Mouse (Mus musculus) midbrain, embryonic 15.5 days (tissue): ENCODE measurements around the gene Hist1h2ag. TPM values are rescaled to one million over a fixed set of nuclear protein-coding genes. Genes with fewer than 3 reads are reported as not detected.

Source experiments
- microRNA-seq: library from miRNA; unstranded; fragments of <30 nt; microRNA quantifications from one replicate; pipeline ENCODE4, GENCODE M21; 2016
- polyA plus RNA-seq: library from polyadenylated mRNA; unstranded; fragments of >200 nt; fragmentation: Nextera tagmentation; extraction: Ambion mirVana; gene quantifications from 2 replicates; pipeline ENCODE4 v1.2.1, GENCODE M21; 2015

Gene Hist1h2ag
- polyA plus RNA-seq, 1 experiment from 2014 or later: 5.4 TPM

Small RNAs within 50 kb of the gene (microRNA-seq; reads per million reads assigned to microRNA genes)
- not detected for gene Gm26300
- not detected for gene Gm44390
- gene Gm44486: not detected

Other genes starting within 250 kb of the Hist1h2ag start
- gene Hist1h2bq, start 232.7 kb downstream of the Hist1h2ag start, polyA plus RNA-seq: 3.6 and 4.1 TPM in 2 replicates
- not detected in 2 replicates for gene Hist1h2ao, start 232.5 kb downstream of the Hist1h2ag start, polyA plus RNA-seq
- gene Hist1h4m, start 231.2 kb downstream of the Hist1h2ag start, polyA plus RNA-seq: 1.4 TPM in 1 of 2 replicates, not detected in the other
- gene Hist1h4n, start 210.7 kb downstream of the Hist1h2ag start, polyA plus RNA-seq: 4.2 and 5.9 TPM in 2 replicates
- gene Hist1h2ap, start 209.4 kb downstream of the Hist1h2ag start, polyA plus RNA-seq: 432 and 476 TPM in 2 replicates
- 4.0 and 4.1 TPM in 2 replicates for gene Hist1h2br, start 209.2 kb downstream of the Hist1h2ag start, polyA plus RNA-seq
- gene Zfp184, start 97.8 kb downstream of the Hist1h2ag start, polyA plus RNA-seq: 14.0 TPM in 2 replicates
- not detected in 2 replicates for gene Pom121l2, start 61.8 kb downstream of the Hist1h2ag start, polyA plus RNA-seq
- gene Prss16, start 33.2 kb downstream of the Hist1h2ag start, polyA plus RNA-seq: not detected in 2 replicates
- gene Hist1h2ah, start 7.4 kb downstream of the Hist1h2ag start, polyA plus RNA-seq: 1.9 TPM in 1 of 2 replicates, not detected in the other
- gene Hist1h2bk, start 7.1 kb downstream of the Hist1h2ag start, polyA plus RNA-seq: 0.54 and 0.63 TPM in 2 replicates
- gene Hist1h4i, start 1.6 kb downstream of the Hist1h2ag start, polyA plus RNA-seq: 5.7 and 7.7 TPM in 2 replicates
- 2.9 and 3.0 TPM in 2 replicates for gene Hist1h2bj, start 270 bp upstream of the Hist1h2ag start, polyA plus RNA-seq
- not detected in 2 replicates for gene Vmn1r188, start 41.5 kb upstream of the Hist1h2ag start, polyA plus RNA-seq
- gene Vmn1r189, start 62.9 kb upstream of the Hist1h2ag start, polyA plus RNA-seq: not detected in 2 replicates
- not detected in 2 replicates for gene Vmn1r191, start 141.0 kb upstream of the Hist1h2ag start, polyA plus RNA-seq
- gene Vmn1r192, start 148.2 kb upstream of the Hist1h2ag start, polyA plus RNA-seq: not detected in 2 replicates
- not detected in 2 replicates for gene Vmn1r193, start 180.2 kb upstream of the Hist1h2ag start, polyA plus RNA-seq
- gene Vmn1r194, start 201.3 kb upstream of the Hist1h2ag start, polyA plus RNA-seq: not detected in 2 replicates
- gene Vmn1r195, start 227.6 kb upstream of the Hist1h2ag start, polyA plus RNA-seq: not detected in 2 replicates
- gene Vmn1r196, start 247.0 kb upstream of the Hist1h2ag start, polyA plus RNA-seq: not detected in 2 replicates